Mouse (Mus musculus) gastrocnemius, postnatal 25 days (tissue): ENCODE measurements around the gene Akr1b8. TPM values are rescaled to one million over a fixed set of nuclear protein-coding genes. Genes with fewer than 3 reads are reported as not detected.
"Not testable (repeated sequence)": the region's sequence is repeated elsewhere in the genome, so short reads cannot be mapped to it uniquely, and the experiment has no call there.

Source experiments
- DNase-seq: peaks from one replicate; pipeline ENCODE4 v3.0.0; 2022
- long read RNA-seq, 2 experiments: library from polyadenylated mRNA; stranded (forward); transcript quantifications; one replicate each; pipeline ENCODE4 v2.0.0; 2021
- total RNA-seq, 2 experiments: library from RNA; stranded (reverse); gene quantifications; 1 replicate in 1 of 2; 2 replicates in 1 of 2; pipeline ENCODE4 v1.2.3; 2021

The Akr1b8 gene
- 1 to 10 TPM; 1.6 to 3.7 TPM for total RNA-seq
- long read RNA-seq, experiment 1: 0 reads
- long read RNA-seq, experiment 2, partial matches to known transcripts: 0 of 4 reads
- long read RNA-seq, experiment 2, other reads (novel, unspliced or antisense): 0 of 4 reads

GRCm38 (mm10) chr6:34353658-34354353 lies at the start of gene Akr1b8:
Gene Akr1b8 (plus strand): TSS chr6:34354119.
- DNase-seq: no peak

GRCm38 (mm10) chr6:34304675-34305241 lies 49.2 kb upstream of the Akr1b8 start:
- DNase-seq: peak; percentile 46

GRCm38 (mm10) chr6:34306797-34307196 lies 47.1 kb upstream of the Akr1b8 start:
- no peak for DNase-seq

DNA sequence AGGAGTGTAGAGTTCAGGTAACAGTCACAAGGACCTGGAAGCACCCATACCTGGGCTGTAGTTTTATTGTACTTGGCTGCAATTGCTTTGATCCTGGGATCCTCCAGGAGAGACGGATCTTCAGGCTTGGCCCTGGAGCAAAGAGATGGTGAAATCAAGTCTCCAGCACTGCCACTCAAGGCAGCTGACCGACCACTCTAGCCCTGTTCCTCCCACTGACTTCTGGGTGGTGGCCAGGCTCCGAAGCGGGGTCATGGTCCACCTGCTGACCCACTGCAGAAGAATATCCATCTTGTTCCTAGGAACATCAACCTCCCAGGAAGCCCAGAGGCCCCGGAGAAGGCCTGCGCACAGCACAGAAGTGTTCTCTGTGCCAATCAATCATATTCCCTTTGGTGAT lies 44.4 kb upstream of the Akr1b8 start:
- DNase-seq: no peak

- DNase-seq: no peak
Observed at GRCm38 (mm10) chr6:34310023-34310595, 43.8 kb upstream of the Akr1b8 start.

DNA sequence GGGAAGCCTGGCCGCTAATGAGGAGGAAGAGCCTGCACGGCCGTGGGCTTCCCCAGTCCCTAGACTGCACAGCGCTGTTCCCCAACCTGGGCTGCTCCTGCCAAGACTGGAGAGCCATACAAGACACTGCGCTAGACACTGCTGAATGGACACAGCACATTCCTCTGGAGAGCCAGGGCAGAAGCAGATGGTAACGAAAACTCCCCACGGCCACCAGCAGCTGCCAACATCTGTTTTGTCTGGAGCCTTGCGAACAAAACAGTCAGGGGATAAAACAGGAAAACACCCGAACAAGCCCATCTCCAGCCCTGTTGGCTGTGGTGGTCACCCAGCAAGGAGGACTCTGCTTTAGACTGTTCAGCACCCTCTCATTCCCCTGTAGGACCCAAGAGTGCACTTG lies 40.5 kb upstream of the Akr1b8 start:
- DNase-seq: peak; percentile 21

DNA sequence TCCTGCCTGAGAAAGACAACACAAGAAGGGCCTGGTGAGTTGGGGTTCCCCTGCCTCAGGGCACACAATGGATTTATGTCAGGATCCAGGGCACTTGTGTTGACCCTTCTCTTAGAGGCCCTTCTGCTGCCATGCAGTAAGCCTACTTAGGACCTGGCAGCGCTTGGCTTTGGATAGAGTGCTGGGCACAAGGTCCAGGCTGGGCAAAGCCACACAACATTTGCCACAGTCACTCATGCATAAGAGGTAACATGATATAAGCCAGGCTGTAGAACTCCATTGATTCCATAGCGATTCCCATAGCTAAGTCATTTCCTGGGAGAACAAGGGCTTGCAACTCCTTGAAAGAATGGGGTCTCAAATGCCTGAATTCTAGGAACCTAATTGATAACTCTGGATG lies 40.0 kb upstream of the Akr1b8 start:
- DNase-seq: peak; percentile 66

GRCm38 (mm10) chr6:34316854-34317771 lies 36.8 kb upstream of the Akr1b8 start, which contains the start of gene Akr1b3:
Gene Akr1b3 (minus strand): TSS chr6:34317478.
- DNase-seq: peak; percentile 91

GRCm38 (mm10) chr6:34318172-34318571 lies 35.7 kb upstream of the Akr1b8 start:
- no peak for DNase-seq

- no peak for DNase-seq
Observed at GRCm38 (mm10) chr6:34318636-34319035, 35.3 kb upstream of the Akr1b8 start.

- no peak for DNase-seq
Observed at GRCm38 (mm10) chr6:34322121-34322520, 31.8 kb upstream of the Akr1b8 start.

- DNase-seq: no peak
Observed at GRCm38 (mm10) chr6:34331379-34331778, 22.5 kb upstream of the Akr1b8 start.

DNA sequence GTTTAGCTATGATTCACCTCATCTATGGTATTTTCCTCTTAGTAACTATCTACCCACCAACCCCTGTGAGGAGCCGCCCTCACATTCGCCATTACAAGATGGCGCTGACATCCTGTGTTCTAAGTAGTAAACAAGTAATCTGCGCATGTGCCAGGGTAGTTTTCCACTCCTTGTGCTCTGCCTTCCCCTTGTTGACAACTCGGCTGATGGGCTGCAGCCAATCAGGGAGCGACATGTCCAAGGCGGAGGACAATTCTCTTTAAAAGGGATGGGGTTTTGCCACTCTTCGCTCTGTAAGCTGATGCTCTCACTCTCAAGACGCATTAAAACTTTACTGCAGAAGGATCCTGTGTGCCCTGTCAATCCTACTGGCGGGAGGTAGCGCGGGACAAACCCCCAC lies 22.1 kb upstream of the Akr1b8 start:
- not testable (repeated sequence) for DNase-seq

DNA sequence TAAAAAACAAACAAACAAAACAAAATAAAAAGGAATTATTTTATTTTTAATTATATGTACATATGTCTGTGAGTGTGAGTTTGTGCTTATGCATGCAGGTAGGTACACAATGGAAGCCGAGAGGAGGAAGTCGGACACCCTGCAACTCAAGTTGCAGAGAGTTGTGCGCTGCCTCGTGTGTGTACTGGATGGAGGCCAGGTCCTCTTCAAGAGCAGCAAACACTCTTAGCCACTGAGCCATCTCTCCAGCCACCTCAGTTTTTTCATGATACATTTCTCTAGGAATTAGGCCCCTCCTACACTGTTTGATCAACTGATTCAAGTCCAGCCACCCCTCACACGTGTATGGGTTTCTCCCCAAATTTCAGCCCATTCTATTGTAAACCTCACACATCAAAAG lies 19.2 kb upstream of the Akr1b8 start:
- no peak for DNase-seq

DNA sequence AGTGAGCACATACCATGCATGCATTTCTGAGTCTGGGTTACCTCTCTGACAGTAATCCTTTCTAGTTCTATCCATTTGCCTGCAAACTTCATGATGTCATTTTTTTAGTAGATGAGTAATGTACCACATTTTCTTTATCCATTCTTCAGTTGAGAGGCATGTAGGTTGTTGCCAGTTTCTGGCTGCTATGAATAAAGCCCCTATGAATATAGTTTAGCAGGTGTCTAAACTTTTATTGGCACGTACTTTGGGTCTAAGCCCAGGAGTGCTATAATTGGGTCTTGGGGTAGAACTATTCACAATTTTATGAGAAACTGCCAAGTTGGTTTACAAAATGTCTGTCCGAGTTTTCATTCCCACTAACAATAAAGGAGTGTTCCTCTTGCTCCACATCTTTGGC lies 16.1 kb upstream of the Akr1b8 start:
- DNase-seq: no peak

DNA sequence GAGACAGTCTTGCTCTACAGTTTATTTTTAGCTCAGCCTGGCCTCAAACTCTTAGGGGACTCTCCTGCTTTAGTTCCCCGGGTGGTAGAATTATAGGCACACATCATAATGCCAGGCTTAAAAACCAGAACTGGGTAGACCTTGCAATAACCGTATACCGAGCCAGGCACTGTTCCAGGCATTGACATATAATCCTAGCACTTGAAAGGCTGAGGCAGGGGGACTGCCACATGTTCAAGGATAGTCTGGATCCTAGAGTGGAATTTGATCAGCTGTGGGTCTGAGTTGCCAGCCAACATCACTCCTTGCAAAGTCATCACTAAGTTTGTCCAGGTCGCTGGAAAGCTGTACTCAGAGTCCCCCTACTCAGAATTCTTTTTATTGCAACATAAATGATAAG lies 11.9 kb upstream of the Akr1b8 start:
- no peak for DNase-seq

DNA sequence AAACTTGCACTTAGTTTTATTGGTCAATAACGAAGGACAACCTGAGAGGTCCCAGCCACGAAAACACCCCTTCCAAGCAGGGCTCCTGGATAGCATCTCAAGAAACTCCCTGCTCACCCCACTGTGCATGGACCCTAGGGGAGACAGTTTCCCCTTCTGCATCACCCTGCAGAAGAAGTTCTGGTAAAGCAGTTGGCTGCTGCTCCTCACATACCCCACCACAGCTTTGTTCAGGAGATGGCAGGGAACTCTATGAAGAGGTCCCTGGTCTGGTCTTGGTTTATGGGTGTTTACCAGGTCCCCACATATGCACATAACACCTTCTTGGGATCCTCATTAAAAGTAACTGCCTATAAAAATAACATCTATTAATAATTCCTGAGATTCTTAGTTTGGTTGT lies 11.4 kb upstream of the Akr1b8 start:
- DNase-seq: no peak

- peak; percentile 16 for DNase-seq
Observed at GRCm38 (mm10) chr6:34343426-34343825, 10.5 kb upstream of the Akr1b8 start.

DNA sequence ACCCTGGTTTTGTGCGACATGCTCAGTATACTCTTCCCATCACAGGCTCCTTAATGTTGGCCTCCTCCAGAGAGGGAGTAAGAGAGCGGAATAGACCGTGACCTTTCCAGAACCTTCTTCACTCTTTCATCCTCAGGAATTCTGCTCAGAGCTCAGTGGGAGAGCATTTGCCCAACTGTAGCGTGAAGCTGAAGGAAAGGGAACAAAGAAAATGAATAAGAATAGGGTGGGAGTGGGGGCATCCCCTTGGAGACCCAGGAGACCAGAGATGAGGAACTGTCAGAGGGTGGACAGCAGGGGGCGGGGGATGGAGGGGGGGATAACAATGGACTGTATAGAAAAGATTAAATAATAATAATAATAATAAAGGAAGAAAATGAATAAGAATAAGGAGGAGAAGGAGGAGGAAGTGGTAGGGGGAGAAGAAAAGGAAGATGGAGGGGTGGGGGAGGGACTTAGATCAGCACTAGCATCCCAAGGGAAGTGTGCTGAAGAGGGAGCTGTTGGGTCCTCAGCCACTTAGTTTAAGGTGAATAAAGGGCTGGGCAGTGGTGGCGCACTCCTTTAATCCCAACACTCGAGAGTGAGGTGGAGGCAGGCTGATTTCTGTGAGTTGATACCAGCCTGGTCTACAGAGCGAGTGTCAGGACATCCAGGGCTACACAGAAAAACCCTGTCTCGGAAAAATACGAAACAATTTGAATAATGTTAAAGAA lies 9.6 kb upstream of the Akr1b8 start:
- no peak for DNase-seq

GRCm38 (mm10) chr6:34344935-34345334 lies 9.0 kb upstream of the Akr1b8 start:
- DNase-seq: no peak

DNA sequence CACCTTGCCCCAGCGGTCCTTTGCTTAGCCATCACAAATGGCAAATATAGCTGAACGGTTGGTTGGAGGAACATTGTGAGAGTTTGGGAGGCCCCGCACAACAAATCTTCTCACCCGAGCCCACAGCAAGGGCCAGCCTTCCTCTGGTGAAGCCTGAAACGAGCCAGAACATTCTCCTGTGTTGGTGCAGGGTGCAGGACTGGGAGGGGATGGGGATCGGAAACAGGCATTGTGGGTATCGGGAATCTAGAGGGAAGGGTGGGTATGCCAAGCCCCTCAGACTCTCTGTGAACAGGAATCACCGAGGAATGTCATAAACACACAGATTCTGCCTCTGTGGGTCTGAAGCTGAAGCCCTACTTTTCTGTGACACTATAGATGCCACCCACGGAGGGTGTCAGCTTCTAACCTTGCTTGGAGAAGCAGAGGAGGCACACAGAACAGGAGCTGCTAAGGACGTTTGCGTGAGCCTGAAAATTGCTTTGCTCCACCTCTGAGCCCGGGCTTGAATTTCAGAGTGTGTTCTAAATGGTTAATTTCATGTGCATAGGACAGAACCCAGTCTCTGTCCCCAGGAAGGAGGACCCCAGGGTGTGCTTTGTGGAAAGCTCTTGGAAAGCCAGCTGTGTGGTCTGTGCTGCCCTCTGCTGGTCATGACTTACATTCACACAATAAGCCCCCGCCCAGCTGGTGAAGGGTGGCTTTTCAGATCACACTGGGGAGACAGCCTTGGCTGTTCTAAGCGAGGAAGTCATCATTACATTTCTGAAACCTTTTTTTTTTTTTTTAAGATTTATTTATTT lies 7.6 kb upstream of the Akr1b8 start:
- peak; percentile 46 for DNase-seq
